Mouse (Mus musculus) bone marrow, adult 2 months (tissue): ENCODE results near the gene Mta3. TPM values are rescaled to one million over a fixed set of nuclear protein-coding genes. Genes with fewer than 3 reads are reported as not detected.

Source experiments
- H3K27ac ChIP-seq: fragments of 200-500 bp; 2 replicates; pipeline ENCODE4 v1.5.1; 2012; ENCODE audit warnings: low read depth, mild to moderate bottlenecking, control low read depth, inconsistent platforms, low read length; ENCODE audit not compliant: control insufficient read depth, poor library complexity, insufficient read depth
- H3K4me1 ChIP-seq: fragments of 200-500 bp; 2 replicates; pipeline ENCODE4 v1.6.1; 2011; ENCODE audit warnings: low read length; ENCODE audit not compliant: control insufficient read depth, insufficient read depth
- H3K4me3 ChIP-seq: fragments of 200-500 bp; replicated peaks from 2 replicates; pipeline ENCODE3; 2011; ENCODE audit warnings: mild to moderate bottlenecking, low read depth, low read length, control low read depth; ENCODE audit not compliant: control insufficient read depth
- CTCF ChIP-seq: fragments of 200-500 bp; IDR thresholded peaks from 2 replicates; pipeline ENCODE4 v1.5.1; 2011; ENCODE audit warnings: low read length, control low read depth; ENCODE audit not compliant: control insufficient read depth, insufficient read depth
- POLR2A ChIP-seq: fragments of 200-500 bp; IDR thresholded peaks from 2 replicates; pipeline ENCODE4 v1.6.1; 2011; ENCODE audit warnings: low read depth, mild to moderate bottlenecking, control low read depth, low read length, borderline replicate concordance; ENCODE audit not compliant: control insufficient read depth
- WGBS: fragments of 180-500 bp; shearing (Covaris S2); methylation state at CpG from one replicate; pipeline ENCODE4 v1.1.7; 2018; 5-methylcytosine and 5-hydroxymethylcytosine counted together
- polyA plus RNA-seq: library from polyadenylated mRNA; stranded (reverse); fragments of >200 nt; gene quantifications from 2 replicates; pipeline ENCODE4 v1.2.4, GENCODE M21; 2011; ENCODE audit warnings: low replicate concordance; ENCODE audit not compliant: missing spikeins, insufficient read depth, insufficient read length

The Mta3 gene
- polyA plus RNA-seq, 1 experiment = 15.8 TPM

- H3K27ac ChIP-seq = peak overlapping the region; percentile 60; the same call in 1 of the 2 replicates
- no peak overlapping the region for H3K4me3 ChIP-seq
- no peak for TF ChIP-seq POLR2A
- no peak for TF ChIP-seq CTCF
- no peaks in the 10 kb centered on the region; the same call in 1 of the 2 replicates for H3K4me1 ChIP-seq
- WGBS = 83% methylated on average over 11 of the region's 11 CpGs
Observed at GRCm38 (mm10) chr17:83799506-83800050, 93.6 kb downstream of the Mta3 start.

GRCm38 (mm10) chr17:83803987-83804386 lies 98.0 kb downstream of the Mta3 start:
- 91% methylated on average over 9 of the region's 9 CpGs for WGBS
- no peak overlapping the region for H3K4me3 ChIP-seq
- TF ChIP-seq CTCF (no peak), POLR2A (no peak)
- no peak overlapping the region for H3K27ac ChIP-seq
- H3K4me1 ChIP-seq = peaks cover 3% of the 10 kb centered on the region; the same call in 1 of the 2 replicates

GRCm38 (mm10) chr17:83805078-83805477 lies 99.1 kb downstream of the Mta3 start:
- H3K27ac ChIP-seq = no peak overlapping the region
- WGBS = 95% methylated on average over 9 of the region's 9 CpGs
- H3K4me1 ChIP-seq = peaks cover 3% of the 10 kb centered on the region; the same call in 1 of the 2 replicates
- H3K4me3 ChIP-seq = no peak overlapping the region
- no peak for TF ChIP-seq POLR2A
- TF ChIP-seq CTCF = no peak

- H3K27ac ChIP-seq = peak overlapping the region; percentile 48
- peaks cover 6% of the 10 kb centered on the region for H3K4me1 ChIP-seq
- no peak for TF ChIP-seq CTCF
- no peak for TF ChIP-seq POLR2A
- 7% methylated on average over 7 of the region's 7 CpGs for WGBS
- no peak overlapping the region for H3K4me3 ChIP-seq
Observed at GRCm38 (mm10) chr17:83807345-83807744, 101.4 kb downstream of the Mta3 start.

- 58% methylated on average over 11 of the region's 11 CpGs for WGBS
- peaks cover 8% of the 10 kb centered on the region for H3K4me1 ChIP-seq
- no peak overlapping the region for H3K4me3 ChIP-seq
- TF ChIP-seq POLR2A (no peak), CTCF (peak; percentile 79)
- peak overlapping the region; percentile 62 for H3K27ac ChIP-seq
Observed at GRCm38 (mm10) chr17:83807778-83808398, 101.9 kb downstream of the Mta3 start.

GRCm38 (mm10) chr17:83808476-83809098 lies 102.6 kb downstream of the Mta3 start:
- TF ChIP-seq CTCF = no peak
- TF ChIP-seq POLR2A = no peak
- H3K27ac ChIP-seq = peak overlapping the region; percentile 20; the same call in 1 of the 2 replicates
- WGBS = 72% methylated on average over 12 of the region's 12 CpGs
- no peak overlapping the region for H3K4me3 ChIP-seq
- peaks cover 11% of the 10 kb centered on the region for H3K4me1 ChIP-seq

- TF ChIP-seq CTCF (no peak), POLR2A (peak; percentile 73)
- Histone ChIP-seq H3K27ac (peak overlapping the region; percentile 54), H3K4me1 (peaks cover 11% of the 10 kb centered on the region), H3K4me3 (peak overlapping the region; percentile 8)
- WGBS = 63% methylated on average over 17 of the region's 17 CpGs
Observed at GRCm38 (mm10) chr17:83809197-83809829, 103.3 kb downstream of the Mta3 start.

- 67% methylated on average over 5 of the region's 5 CpGs for WGBS
- Histone ChIP-seq H3K4me1 (peaks cover 11% of the 10 kb centered on the region), H3K27ac (no peak overlapping the region; the same call in 1 of the 2 replicates), H3K4me3 (no peak overlapping the region)
- TF ChIP-seq POLR2A (no peak), CTCF (no peak)
Observed at GRCm38 (mm10) chr17:83810285-83810684, 104.3 kb downstream of the Mta3 start.
